Mouse (Mus musculus) forebrain, embryonic 13.5 days (tissue): Measurements from ENCODE around the gene Snta1. TPM values are rescaled to one million over a fixed set of nuclear protein-coding genes. Genes with fewer than 3 reads are reported as not detected.

Source experiments
- ATAC-seq: fragments of 200-750 bp; cut with Nextera tagmentation; 2 replicates; pipeline ENCODE4 v1.8.0; 2017
- H3K27ac ChIP-seq: fragments of 300-500 bp; sonication (generic); 2 replicates; pipeline ENCODE4 v1.5.1; 2015; ENCODE audit warnings: inconsistent platforms, mild to moderate bottlenecking, moderate library complexity
- H3K27me3 ChIP-seq: fragments of 300-500 bp; sonication (generic); 2 replicates; pipeline ENCODE4 v1.6.1; 2015; ENCODE audit warnings: mild to moderate bottlenecking, inconsistent platforms
- H3K36me3 ChIP-seq: fragments of 300-500 bp; sonication (generic); 2 replicates; pipeline ENCODE4 v1.6.1; 2015; ENCODE audit warnings: mild to moderate bottlenecking, inconsistent platforms; ENCODE audit not compliant: poor library complexity, severe bottlenecking
- H3K4me1 ChIP-seq: fragments of 300-500 bp; sonication (generic); 2 replicates; pipeline ENCODE4 v1.6.1; 2015; ENCODE audit warnings: inconsistent platforms
- H3K4me2 ChIP-seq: fragments of 300-500 bp; sonication (generic); 2 replicates; pipeline ENCODE4 v1.6.1; 2015; ENCODE audit warnings: inconsistent platforms, mild to moderate bottlenecking, moderate library complexity
- H3K4me3 ChIP-seq: fragments of 300-500 bp; sonication (generic); 2 replicates; pipeline ENCODE4 v1.5.1; 2015; ENCODE audit warnings: mild to moderate bottlenecking, inconsistent platforms
- H3K9ac ChIP-seq: fragments of 300-500 bp; sonication (generic); 2 replicates; pipeline ENCODE4 v1.6.1; 2015; ENCODE audit warnings: mild to moderate bottlenecking, inconsistent platforms
- H3K9me3 ChIP-seq: fragments of 300-500 bp; sonication (generic); replicated peaks from 2 replicates; pipeline ENCODE4 v1.6.1; 2016; ENCODE audit warnings: inconsistent platforms
- WGBS: fragments of 180-500 bp; shearing (Covaris S2); methylation state at CpG from one replicate; pipeline ENCODE4 v1.1.7; 2015; 5-methylcytosine and 5-hydroxymethylcytosine counted together
- polyA plus RNA-seq: library from polyadenylated mRNA; unstranded; fragments of >200 nt; fragmentation: Nextera tagmentation; extraction: Ambion mirVana; gene quantifications from 2 replicates; pipeline ENCODE4 v1.2.1, GENCODE M21; 2015

The Snta1 gene
- polyA plus RNA-seq, 1 experiment from 2014 or later = 4.1 TPM

DNA sequence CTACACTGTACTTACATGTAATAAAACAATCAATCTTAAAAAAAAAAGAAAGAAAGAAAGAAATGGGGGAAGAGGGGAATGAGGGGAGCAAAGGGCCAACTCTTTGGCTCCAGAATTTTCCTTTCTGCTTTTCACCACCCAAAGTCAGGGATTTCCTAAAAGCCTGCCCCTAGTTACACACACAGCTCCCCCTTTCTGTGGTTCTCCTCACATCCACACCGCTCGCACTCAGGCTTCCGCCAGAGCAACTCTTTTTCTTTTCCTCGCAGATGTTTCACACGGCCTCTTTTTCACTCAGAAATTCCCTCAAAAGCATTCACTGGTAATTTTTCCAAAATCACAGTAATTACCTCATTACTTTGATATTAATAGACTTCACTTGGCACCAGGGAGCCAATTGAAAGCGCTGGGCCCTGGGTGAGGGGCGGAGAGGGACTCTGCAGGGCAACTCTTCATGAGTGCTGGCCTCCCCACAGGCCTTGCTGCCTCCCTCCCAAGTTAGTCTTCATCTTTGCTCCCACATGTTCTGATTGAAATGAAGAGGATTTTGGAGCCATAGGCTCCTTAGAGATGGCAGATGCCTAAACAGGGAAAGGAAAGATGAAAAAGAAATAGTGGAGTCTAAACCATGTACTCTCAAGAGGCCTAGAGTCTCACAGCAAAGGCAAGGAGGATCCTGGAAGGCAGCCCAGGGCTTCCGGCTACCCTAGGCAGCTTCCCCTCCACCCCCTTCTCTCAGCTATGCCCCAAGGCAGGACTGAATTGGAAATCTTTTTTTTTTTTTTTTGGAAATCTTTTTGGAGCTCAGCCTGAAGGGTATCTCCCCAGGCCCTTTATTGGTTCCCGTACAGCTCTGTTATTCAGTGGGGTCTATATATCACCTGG lies 12.0 kb upstream of the Snta1 start:
- H3K27me3 ChIP-seq = no peaks in the 10 kb centered on the region
- no peak overlapping the region for H3K4me2 ChIP-seq
- ATAC-seq = peak; percentile 46; the same call in 1 of the 2 replicates
- H3K9me3 ChIP-seq = no peaks in the 10 kb centered on the region
- peaks cover 26% of the 10 kb centered on the region for H3K4me1 ChIP-seq
- WGBS = 39% methylated on average over 9 of the region's 9 CpGs
- H3K36me3 ChIP-seq = no peaks in the 10 kb centered on the region
- no peak overlapping the region for H3K4me3 ChIP-seq
- peak overlapping the region; percentile 90 for H3K27ac ChIP-seq
- no peak overlapping the region for H3K9ac ChIP-seq

DNA sequence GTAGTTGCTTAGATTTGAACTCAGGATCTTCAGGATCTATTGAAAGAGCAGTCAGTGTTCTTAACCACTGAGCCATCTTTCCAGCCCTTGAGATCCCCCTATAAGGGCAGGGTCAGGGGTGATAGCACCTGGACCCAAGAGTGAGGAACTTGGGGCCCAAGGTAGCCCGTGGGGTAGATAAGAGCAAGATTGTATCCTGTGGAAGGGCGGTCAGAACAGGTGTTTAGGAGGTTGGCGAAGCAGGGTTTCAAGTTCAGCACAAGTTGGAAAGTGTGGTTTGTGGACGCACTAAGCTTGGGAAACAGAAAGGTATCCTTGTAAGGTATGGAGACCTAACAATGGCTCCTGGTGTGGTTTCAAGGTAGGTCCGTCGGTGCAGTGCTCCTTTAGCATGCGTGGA lies 10.1 kb upstream of the Snta1 start:
- H3K9ac ChIP-seq = no peak overlapping the region
- no peak overlapping the region for H3K4me2 ChIP-seq
- no peak overlapping the region for H3K4me3 ChIP-seq
- H3K9me3 ChIP-seq = no peaks in the 10 kb centered on the region
- 93% methylated on average over 7 of the region's 7 CpGs for WGBS
- peaks cover 26% of the 10 kb centered on the region for H3K4me1 ChIP-seq
- H3K27ac ChIP-seq = no peak overlapping the region
- H3K36me3 ChIP-seq = no peaks in the 10 kb centered on the region
- H3K27me3 ChIP-seq = no peaks in the 10 kb centered on the region
- no peak for ATAC-seq

DNA sequence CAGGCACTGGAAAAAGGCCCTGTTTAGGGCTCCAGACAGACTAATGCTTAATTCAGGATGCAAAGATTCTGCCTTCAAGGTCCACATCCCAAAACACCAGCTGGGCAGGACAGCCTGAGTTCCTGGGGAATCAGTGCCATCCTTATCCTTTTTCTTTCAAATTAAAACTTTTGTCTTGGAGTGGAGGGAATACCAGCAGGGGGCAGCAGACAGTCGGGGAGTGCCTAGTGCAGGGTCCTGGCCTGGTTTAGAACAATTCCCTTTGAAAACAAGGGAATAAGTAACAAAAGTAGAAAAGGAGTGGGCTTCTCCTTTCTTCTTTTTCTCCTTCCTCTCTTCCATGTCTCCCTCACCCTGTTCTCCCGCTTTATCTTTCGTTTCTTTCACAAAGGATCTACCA lies 9.2 kb upstream of the Snta1 start:
- no peaks in the 10 kb centered on the region for H3K9me3 ChIP-seq
- H3K27me3 ChIP-seq = no peaks in the 10 kb centered on the region
- 9% methylated on average over 3 of the region's 3 CpGs for WGBS
- no peak overlapping the region for H3K4me3 ChIP-seq
- no peak overlapping the region for H3K27ac ChIP-seq
- H3K9ac ChIP-seq = no peak overlapping the region
- peaks cover 23% of the 10 kb centered on the region for H3K4me1 ChIP-seq
- H3K36me3 ChIP-seq = no peaks in the 10 kb centered on the region
- no peak overlapping the region for H3K4me2 ChIP-seq
- ATAC-seq = no peak

DNA sequence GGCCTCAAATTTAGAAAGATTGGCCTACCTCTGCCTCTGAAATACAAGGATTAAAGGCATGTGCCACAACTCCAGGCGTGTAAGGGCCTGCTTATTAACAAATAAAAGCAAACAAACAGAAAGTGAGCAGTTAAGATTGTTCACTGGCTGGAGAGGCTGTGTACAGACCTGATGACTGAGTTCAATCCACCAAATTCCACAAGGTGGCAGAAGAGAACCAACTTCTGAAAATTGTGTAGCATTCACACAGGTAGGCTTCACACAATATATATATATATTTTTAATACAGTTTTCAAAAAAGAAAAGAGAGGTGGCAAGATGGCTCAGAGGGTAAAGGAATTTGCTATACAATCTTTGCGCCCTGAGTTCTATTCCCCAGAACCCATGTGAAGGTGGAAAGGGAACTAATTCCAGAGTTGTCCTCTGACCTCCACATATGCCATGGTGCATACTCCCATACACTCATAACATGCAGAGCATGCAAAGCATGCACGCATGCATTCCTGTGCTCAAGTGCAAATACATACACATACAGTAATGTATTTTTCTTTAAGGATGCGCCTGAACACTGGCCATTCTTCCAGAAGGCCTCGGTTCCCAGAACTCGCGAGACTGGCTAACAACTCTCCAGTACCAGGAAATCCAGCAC lies 4.2 kb upstream of the Snta1 start:
- Histone ChIP-seq H3K27me3 (peaks cover 11% of the 10 kb centered on the region), H3K4me3 (no peak overlapping the region), H3K4me2 (no peak overlapping the region), H3K27ac (no peak overlapping the region), H3K9me3 (no peaks in the 10 kb centered on the region), H3K9ac (no peak overlapping the region), H3K36me3 (no peaks in the 10 kb centered on the region), H3K4me1 (peaks cover 9% of the 10 kb centered on the region)
- WGBS = 68% methylated on average over 7 of the region's 7 CpGs
- ATAC-seq = peak; percentile 16; the same call in 1 of the 2 replicates

DNA sequence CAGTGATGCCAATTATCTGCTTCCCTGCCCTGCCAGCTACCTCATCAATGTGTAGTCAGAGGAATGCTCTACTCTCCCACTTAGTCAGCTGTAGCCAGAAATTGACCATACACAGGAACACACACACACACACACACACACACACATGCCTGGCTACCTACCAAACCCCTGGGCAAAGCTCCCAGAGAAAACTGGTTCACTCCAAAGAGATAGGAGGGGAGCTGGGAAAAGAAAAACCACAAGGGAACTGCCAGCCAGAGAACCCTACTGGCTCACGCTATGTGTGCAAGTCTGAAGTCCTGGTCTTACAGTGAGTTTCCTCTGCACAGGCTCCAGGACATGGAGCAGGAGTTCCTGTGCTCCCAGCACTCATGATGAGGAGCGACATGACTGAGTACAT lies 2.5 kb upstream of the Snta1 start:
- no peak overlapping the region for H3K4me2 ChIP-seq
- 69% methylated on average over 2 of the region's 2 CpGs for WGBS
- no peak for ATAC-seq

DNA sequence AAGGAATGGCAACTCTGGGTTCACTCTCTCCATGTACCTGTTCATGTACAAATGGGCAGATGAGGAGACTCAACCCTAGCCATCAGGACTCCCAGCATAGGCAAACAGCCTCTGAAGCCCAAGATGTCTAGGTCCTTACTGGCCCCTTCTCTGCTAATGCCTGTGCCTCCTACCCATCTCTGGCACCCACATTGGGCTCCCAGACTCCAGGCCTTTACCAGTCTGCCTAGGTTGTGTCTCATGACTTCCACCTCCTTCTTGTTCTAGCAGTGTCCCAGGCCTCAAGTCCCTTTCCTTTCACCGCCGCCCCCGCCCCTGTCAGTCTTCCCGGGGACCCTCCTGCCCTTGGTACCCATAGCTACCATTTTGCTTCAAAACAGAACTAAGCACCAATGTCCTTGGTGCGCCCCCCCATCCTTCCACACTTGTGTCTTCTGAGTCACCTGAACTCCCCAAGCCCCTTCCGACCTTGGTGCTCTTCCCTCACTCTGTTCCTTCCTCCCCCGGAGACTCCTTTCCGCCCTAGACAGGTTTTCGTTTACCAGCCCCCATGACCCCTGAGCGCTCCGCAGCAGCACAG lies 746 bp downstream of the Snta1 start:
- Histone ChIP-seq H3K9ac (peak overlapping the region; percentile 72), H3K27ac (no peak overlapping the region), H3K4me3 (peak overlapping the region; percentile 68), H3K4me2 (peak overlapping the region; percentile 78), H3K4me1 (peaks cover 28% of the 10 kb centered on the region), H3K9me3 (no peaks in the 10 kb centered on the region), H3K36me3 (no peaks in the 10 kb centered on the region), H3K27me3 (peaks cover 17% of the 10 kb centered on the region)
- ATAC-seq = no peak
- 36% methylated on average over 11 of the region's 11 CpGs for WGBS

More for the DNA sequence above, 2.5 kb upstream of the Snta1 start:
- Histone ChIP-seq H3K4me3 (no peak overlapping the region), H3K9me3 (no peaks in the 10 kb centered on the region), H3K27ac (no peak overlapping the region), H3K4me1 (peaks cover 18% of the 10 kb centered on the region), H3K27me3 (peaks cover 17% of the 10 kb centered on the region), H3K9ac (no peak overlapping the region), H3K36me3 (no peaks in the 10 kb centered on the region)

DNA sequence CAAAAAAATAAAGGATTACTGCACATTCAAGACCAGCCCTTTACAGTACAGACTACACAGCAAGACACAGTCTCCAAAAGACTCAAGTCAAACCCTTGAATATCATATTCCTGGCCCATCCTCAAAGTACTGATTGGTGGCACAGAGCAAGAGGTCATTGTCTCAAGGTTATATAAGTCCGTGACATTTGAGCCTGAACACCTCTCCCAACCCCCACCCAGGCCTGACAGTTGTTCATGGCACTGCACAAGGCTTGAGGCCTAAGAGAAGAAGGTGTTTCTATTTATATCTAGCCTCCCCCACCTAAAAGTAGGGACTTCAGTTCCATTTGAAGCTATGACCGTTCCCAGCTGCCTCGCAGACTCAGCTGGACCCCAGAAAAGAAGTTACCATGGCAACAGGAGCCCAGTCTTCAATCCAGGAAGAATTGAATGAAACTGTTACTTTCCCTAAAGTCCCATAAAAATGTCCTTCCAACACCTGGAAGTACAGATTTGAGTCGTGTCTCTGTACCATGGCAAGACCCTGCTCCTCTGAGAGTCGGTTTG lies 2.4 kb downstream of the Snta1 start:
- Histone ChIP-seq H3K27me3 (peaks cover 17% of the 10 kb centered on the region), H3K27ac (no peak overlapping the region), H3K4me2 (no peak overlapping the region), H3K9me3 (no peaks in the 10 kb centered on the region), H3K36me3 (no peaks in the 10 kb centered on the region), H3K4me1 (peaks cover 28% of the 10 kb centered on the region), H3K4me3 (no peak overlapping the region), H3K9ac (no peak overlapping the region)
- no peak for ATAC-seq
- WGBS = 57% methylated on average over 5 of the region's 5 CpGs

DNA sequence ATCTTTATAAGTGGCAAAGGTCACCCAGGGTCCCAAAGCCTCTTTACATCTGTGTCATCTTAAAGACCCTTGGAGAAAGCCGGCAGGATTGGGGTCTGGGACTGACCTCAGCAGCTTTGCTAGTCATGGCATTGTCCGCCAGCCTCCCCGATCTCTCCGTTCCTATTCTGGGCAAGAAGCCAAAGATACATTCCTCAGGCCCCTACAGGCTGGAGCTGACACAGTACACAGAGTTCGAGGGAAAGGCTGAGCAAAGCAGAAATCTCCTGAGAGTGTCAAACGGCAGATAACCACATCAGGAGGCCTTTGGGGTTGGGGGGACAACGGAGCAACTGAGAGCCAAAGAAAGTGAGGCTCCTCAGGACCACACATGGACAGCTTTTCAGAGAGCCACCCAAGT lies 5.1 kb downstream of the Snta1 start:
- 26% methylated on average over 7 of the region's 7 CpGs for WGBS
- no peak overlapping the region for H3K4me3 ChIP-seq
- peak; percentile 30; the same call in 1 of the 2 replicates for ATAC-seq

DNA sequence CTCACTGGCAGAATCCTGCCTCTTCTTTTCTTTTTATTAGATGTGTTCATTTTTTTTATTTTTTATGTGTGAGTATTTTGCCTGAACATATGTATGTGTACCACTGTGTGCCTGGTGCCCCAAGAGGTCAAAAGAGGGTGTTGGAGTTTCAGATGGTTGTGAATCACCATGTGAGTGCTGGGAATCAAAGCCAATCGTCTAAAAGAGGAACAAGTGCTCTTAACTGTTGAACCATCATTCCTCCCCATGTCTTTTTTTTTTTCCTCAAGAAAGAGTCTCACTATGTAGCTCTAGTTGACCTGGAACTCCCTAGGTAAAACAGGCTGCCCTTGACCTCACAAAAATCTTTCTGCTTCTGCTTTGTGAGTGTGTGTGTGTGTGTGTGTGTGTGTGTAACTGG lies 5.9 kb downstream of the Snta1 start:
- Histone ChIP-seq H3K9ac (no peak overlapping the region), H3K9me3 (no peaks in the 10 kb centered on the region), H3K36me3 (no peaks in the 10 kb centered on the region), H3K4me3 (no peak overlapping the region), H3K27me3 (peaks cover 5% of the 10 kb centered on the region; the same call in 1 of the 2 replicates), H3K27ac (no peak overlapping the region), H3K4me2 (no peak overlapping the region), H3K4me1 (peaks cover 18% of the 10 kb centered on the region)
- WGBS = 54% methylated on average over 1 of the region's 1 CpGs
- ATAC-seq = no peak

More for the DNA sequence above, 5.1 kb downstream of the Snta1 start:
- Histone ChIP-seq H3K4me2 (no peak overlapping the region), H3K9me3 (no peaks in the 10 kb centered on the region), H3K4me1 (peaks cover 23% of the 10 kb centered on the region), H3K36me3 (no peaks in the 10 kb centered on the region), H3K9ac (no peak overlapping the region), H3K27ac (no peak overlapping the region), H3K27me3 (peaks cover 9% of the 10 kb centered on the region; the same call in 1 of the 2 replicates)

DNA sequence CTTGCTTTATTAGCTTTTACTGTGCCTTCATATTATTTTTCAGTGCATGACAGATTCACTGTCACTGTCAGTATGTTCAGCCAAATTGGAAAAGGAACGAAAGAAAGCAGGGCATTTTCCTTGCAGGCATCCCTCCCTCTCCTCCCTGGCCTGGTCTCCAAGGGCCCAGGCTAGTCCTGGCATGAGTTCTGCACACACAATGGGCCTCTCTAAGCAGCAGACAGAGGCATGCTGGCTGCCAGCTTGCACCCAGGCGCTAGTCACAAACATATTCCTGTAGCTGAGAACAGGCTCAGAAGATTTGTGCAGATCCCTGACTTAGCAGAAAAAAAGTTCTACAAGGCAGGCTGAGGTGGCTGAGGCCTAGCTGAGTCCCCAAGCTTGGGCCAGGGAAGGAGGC lies 8.6 kb downstream of the Snta1 start:
- no peak overlapping the region for H3K27ac ChIP-seq
- H3K4me2 ChIP-seq = no peak overlapping the region
- no peaks in the 10 kb centered on the region for H3K36me3 ChIP-seq
- H3K4me3 ChIP-seq = no peak overlapping the region
- 60% methylated on average over 2 of the region's 2 CpGs for WGBS
- H3K9me3 ChIP-seq = no peaks in the 10 kb centered on the region
- 0 out of 2 replicates have a peak, but pooled peaks have one; percentile 30 for ATAC-seq
- peaks cover 10% of the 10 kb centered on the region for H3K4me1 ChIP-seq
- H3K9ac ChIP-seq = no peak overlapping the region
- no peaks in the 10 kb centered on the region for H3K27me3 ChIP-seq

DNA sequence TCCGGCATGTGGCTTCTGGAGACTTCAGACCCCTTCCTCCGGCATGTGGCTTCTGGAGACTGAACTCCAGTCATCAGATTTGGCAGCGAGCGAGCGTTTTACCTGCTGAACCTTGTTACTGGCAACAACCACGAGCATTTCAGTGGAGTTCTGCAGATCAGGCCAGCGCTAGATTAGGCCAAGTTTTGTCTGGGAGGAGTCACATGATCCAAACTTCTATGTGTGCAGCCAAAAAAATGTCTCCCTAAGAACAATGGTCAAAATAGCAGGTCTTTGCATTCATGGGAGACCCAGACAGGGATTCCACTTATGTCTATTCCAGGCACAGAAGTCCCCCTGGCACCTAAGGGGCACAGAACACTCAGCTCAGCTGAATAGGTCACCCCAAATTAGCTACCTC lies 9.6 kb downstream of the Snta1 start:
- H3K9me3 ChIP-seq = no peaks in the 10 kb centered on the region
- no peak for ATAC-seq
- H3K4me2 ChIP-seq = no peak overlapping the region
- 82% methylated on average over 7 of the region's 7 CpGs for WGBS
- no peak overlapping the region for H3K9ac ChIP-seq
- H3K36me3 ChIP-seq = no peaks in the 10 kb centered on the region
- peaks cover 8% of the 10 kb centered on the region for H3K4me1 ChIP-seq
- H3K27ac ChIP-seq = no peak overlapping the region
- no peak overlapping the region for H3K4me3 ChIP-seq
- H3K27me3 ChIP-seq = no peaks in the 10 kb centered on the region

DNA sequence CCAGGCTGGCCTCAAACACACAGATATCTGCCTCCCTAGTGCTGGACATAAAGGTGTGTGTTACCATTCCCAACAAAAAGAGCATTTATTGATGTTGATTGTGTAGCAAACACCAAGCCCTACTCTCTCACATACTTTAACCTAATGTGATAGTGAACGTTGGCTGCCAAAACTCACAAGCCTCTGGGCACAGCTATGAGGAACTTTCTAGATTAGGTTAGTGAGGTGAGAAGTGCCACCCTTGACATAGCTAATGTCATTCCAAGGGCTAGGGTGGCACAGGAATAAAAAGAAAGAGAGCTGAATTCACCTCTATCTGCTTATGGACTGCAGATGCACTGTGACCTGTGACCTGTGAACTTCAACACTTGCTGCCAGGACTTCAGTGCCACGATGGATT lies 11.4 kb downstream of the Snta1 start:
- H3K4me1 ChIP-seq = no peaks in the 10 kb centered on the region
- H3K27ac ChIP-seq = no peak overlapping the region
- no peaks in the 10 kb centered on the region for H3K27me3 ChIP-seq
- ATAC-seq = no peak
- no peaks in the 10 kb centered on the region for H3K9me3 ChIP-seq
- no peaks in the 10 kb centered on the region for H3K36me3 ChIP-seq
- H3K4me2 ChIP-seq = no peak overlapping the region
- no peak overlapping the region for H3K4me3 ChIP-seq
- 89% methylated on average over 2 of the region's 2 CpGs for WGBS
- no peak overlapping the region for H3K9ac ChIP-seq
